Mouse (Mus musculus) embryonic fibroblast, embryonic 13.5 days (primary cell): ENCODE data around the gene Mamstr.

Experiments used
- CTCF ChIP-seq: IDR thresholded peaks from 2 replicates; pipeline ENCODE4 v1.5.1; 2011; ENCODE audit warnings: mild to moderate bottlenecking, control low read depth, low read length, moderate library complexity, borderline replicate concordance; ENCODE audit not compliant: insufficient read depth
- POLR2A ChIP-seq: IDR thresholded peaks from 2 replicates; pipeline ENCODE4 v1.6.1; 2011; ENCODE audit warnings: low read depth, mild to moderate bottlenecking, control low read depth, low read length, moderate library complexity

- TF ChIP-seq CTCF (no peak), POLR2A (no peak)
These were observed 30.3 kb upstream of the Mamstr start for GRCm38 (mm10) chr7:45609511-45609910.
